Mouse (Mus musculus): ENCODE data around the gene Zfp715.
"Not testable (repeated sequence)": the region's sequence is repeated elsewhere in the genome, so short reads cannot be mapped to it uniquely, and the experiment has no call there.

Gene Zfp715

DNA sequence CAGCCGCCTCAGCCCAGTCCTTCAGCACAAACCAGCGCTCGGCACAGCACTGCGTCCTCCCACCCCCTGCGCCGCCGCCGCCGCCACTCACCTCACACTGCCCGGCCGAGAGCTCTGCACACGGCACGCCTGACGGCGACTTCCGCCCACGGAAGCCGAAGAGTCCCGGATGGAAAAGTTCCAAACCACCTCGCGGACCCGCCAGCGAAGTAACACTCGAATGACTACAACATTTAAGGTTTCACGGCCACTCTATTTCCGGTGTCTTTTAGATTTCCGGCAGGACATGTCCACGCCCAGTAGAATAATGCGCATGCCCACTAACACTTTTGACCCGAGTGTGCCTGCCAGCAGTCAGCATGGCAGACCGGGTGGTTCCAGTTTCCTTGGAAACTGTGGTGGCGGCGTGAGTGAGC, at the start of gene Zfp715:
Gene Zfp715, minus strand, starts transcription at position 282 of the 416 bp plus-strand sequence.
- peak; percentile 84 for DNase-seq

DNA sequence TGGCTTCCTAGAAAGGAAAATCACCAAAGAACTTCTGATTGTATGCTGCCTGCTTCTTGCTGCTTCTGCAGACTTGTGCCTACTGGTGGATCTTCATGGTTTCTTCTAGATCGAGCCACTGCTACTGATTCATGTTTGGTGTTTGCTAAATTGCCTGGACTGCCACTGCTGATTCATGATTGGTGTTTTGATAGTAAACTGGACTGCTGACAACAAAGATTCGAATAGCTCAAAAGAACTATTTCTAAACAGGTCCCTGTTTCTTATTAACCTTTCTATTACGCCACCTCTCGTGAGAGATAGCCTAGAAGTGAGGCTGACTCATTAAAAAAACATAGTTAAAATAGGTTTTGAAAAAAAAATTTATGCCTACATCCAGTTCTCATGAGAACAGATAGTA, 48.9 kb upstream of the Zfp715 start:
- DNase-seq, result no peak

DNA sequence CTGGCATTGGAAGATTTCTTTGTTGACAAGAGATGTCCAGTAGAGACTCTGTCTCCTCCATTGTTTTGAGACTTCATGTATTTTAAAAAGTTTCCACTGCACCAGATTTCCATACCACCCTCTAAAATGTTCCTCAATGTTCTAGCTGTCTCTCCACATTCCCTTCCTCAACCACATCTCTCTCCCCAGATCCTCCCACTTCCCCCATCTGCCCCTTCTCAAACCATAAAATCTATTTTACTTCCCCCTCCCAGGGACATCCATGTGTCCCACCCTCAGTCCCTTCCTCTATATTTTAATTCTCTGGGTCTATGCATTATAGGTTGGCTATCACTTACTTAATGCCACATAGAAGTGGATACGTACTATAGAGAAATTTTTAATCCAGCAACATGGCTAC, 48.3 kb upstream of the Zfp715 start:
- DNase-seq, result no peak

DNA sequence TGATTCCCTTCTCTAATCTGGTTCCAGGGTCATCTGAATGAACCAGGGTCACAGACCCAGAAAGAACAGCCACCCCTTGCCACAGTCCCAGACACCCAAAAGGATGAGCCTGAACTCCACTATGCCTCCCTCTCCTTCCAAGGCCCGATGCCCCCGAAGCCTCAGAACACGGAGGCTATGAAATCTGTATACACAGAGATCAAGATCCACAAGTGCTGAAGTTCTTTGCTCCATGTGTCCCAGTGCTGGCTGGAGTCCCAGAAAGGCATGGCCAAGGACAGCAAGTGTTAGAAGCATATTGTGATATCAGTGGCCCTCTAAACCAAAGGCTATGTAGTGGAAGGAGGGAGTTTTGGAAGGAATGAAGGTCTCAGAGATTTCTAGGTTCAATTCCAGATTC, 45.5 kb upstream of the Zfp715 start:
- no peak for DNase-seq

DNA sequence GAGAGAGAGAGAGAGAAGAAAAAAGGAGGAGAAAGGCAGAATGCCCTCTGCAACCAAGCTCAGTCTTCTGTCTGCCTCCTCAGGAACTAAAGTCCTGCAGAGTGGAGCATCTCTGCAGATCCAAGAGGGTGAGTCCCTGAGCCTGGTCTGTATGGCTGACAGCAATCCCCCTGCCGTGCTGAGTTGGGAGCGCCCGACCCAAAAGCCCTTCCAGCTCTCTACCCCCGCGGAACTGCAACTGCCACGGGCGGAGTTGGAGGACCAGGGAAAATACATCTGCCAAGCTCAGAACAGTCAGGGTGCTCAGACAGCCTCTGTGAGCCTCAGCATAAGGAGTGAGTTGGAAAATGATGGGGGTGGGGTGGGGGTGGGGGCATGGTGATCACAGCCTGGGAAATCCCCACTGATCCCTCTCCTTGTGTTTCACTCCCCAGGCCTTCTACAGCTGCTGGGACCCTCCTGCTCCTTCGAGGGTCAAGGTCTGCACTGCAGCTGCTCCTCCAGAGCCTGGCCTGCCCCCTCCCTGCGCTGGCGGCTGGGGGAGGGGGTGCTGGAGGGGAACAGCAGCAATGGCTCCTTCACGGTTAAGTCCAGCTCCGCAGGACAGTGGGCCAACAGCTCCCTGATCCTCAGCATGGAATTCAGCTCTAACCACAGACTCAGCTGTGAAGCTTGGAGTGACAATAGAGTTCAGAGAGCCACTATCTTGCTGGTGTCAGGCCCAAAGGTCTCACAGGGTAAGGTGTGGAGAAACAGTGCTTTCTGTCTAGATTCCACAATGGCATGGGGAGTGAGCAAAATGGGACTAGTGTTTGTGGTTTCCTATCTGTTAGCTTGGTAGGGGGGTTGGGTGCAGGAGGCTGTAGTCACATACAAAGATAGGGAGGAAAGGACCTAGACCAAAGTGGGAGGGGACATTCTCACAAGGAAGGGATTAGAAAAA, 42.1 kb upstream of the Zfp715 start:
- no peak for DNase-seq

GRCm38 (mm10) chr7:43353758-43354157, 40.7 kb upstream of the Zfp715 start:
- no peak for DNase-seq

- DNase-seq, result no peak
These were observed 40.0 kb upstream of the Zfp715 start for GRCm38 (mm10) chr7:43353118-43353517.

DNA sequence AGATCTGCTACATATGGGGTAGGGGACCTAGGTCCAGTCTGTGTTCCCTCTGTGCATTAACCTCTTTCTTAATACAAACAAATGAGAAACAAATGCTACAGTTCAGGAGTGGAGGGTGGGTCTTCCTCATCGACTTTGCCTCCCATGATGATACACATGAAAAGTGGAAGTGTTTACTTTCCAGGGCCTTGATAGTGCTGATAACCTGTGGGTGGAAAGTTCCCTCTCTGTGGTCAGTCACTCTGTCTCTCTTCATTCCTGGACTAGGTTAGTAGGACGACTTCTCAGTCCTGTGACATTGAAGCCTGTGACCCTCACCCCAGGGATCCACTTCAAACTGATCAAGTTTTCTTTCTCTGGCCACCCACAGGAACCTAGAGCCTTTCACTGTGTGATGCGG, 38.1 kb upstream of the Zfp715 start, which contains the start of gene Siglecf:
Gene Siglecf, plus strand, starts transcription at position 188 of the 400 bp plus-strand sequence.
- DNase-seq, result no peak

DNA sequence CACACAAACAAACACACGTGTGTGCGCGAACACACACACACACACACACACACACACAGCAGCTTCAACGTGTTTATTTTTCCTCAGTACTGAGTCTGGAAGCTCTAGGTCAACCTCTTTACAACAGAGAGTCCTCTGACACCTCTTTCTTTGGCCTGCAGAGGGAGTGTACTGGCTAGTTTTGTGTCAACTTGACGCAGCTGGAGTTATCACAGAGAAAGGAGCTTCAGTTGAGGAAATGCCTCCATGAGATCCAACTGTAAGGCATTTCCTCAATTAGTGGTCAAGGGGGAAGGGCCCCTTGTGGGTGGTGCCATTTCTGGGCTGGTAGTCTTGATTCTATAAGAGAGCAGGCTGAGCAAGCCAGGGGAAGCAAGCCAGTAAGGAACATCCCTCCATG, 36.5 kb upstream of the Zfp715 start:
- DNase-seq, result not testable (repeated sequence)

DNA sequence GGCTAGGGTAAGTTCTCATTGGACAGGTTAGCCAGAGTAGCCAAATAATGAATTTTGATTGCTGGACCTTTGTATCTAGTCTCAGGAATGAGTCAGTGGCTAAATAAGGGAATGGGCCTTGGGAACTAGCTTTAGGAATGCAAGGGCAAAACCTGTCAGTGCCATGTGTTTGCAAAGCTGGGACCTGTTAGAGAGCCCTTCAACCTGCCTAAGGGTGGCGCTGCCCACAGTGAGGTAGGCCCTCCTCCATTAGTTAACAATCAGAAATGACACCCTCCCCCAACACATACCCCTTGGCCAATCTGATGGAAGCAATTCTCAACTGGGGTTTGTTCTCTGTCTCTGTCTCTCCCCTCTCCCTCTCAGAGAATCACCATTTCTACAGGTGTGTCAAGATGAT, 33.5 kb upstream of the Zfp715 start:
- no peak for DNase-seq

- no peak for DNase-seq
These were observed 33.1 kb upstream of the Zfp715 start for GRCm38 (mm10) chr7:43346148-43346547.

- no peak for DNase-seq
These were observed 31.4 kb upstream of the Zfp715 start for GRCm38 (mm10) chr7:43344491-43344890.

DNA sequence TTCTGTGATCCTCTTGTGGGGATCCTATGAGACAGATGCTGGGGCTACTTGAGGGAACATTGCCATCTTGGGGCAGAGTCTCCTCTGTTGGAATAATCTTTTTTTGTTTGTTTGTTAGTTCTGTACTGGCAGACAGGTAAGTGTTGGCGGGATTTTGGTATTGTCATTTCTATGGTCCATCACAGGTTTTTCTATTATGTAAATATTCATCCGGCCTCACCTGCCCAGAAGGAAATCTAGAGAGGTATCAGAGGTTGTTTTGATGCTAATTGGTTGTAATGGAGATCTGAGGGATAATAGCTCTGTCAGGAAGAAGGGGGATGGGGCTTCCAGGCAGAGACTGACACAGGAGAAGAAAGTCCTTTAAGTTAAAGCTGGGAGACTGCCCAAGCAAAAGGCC, 30.9 kb upstream of the Zfp715 start:
- no peak for DNase-seq

DNA sequence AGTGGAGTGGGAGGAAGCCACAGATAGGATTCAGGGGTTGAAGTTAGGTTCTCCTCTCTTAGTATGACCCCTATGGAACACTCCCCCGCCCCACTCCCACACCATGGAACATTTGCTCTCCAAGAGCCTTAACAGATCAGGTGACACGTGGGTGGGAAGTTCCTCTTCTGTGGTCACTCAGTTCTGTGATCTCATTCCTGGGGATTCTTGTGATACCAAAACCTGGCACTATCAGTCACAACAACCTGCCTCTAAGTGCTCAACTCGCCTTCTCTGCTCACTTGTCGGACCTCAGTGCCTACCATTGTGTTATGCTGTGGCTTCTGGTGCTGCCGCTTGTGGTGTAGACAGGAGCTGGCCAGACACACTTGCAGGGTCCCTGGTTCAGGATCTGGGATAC, 30.1 kb upstream of the Zfp715 start:
- DNase-seq, result no peak

- DNase-seq, result no peak
These were observed 27.7 kb upstream of the Zfp715 start for GRCm38 (mm10) chr7:43340771-43341170.

GRCm38 (mm10) chr7:43333899-43334298, 20.8 kb upstream of the Zfp715 start:
- no peak for DNase-seq

DNA sequence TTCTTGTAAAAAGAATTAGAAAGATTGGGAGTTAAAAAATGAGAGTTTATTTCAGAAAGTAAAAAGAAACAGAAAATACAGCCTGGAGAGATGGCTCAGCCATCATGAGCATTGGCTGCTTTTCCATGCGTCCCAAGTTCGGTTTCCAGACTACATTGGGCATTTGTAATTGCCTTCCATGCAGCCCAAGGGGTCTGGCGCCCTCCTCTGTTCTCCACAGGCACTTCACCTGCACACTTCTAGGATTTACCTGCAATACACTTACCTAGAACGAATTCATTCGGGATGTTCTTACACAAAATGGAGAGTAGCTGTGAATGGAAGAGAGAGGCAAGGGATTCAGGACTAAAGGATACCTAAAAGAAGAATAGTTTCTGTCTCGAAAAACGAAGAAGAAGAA, 20.1 kb upstream of the Zfp715 start:
- no peak for DNase-seq

DNA sequence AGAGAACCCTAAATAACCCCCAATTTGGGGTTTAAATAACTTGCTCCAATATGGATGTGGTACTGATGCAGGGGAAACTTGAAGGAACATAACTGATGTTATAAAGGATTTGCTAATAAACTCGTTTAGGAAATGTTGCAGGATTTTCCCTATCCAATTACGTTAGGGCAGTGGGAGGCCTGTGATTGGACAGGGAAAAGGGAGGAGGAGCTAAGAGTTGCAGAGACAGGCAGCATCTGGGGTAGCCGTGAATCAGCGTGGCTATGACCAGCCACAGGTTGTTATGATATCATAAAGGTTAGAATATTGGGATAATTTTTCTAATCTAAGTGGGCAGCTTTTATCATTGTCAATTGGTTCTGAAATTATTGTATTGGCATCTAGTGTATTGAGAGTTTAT, 15.0 kb upstream of the Zfp715 start:
- DNase-seq, result no peak

DNA sequence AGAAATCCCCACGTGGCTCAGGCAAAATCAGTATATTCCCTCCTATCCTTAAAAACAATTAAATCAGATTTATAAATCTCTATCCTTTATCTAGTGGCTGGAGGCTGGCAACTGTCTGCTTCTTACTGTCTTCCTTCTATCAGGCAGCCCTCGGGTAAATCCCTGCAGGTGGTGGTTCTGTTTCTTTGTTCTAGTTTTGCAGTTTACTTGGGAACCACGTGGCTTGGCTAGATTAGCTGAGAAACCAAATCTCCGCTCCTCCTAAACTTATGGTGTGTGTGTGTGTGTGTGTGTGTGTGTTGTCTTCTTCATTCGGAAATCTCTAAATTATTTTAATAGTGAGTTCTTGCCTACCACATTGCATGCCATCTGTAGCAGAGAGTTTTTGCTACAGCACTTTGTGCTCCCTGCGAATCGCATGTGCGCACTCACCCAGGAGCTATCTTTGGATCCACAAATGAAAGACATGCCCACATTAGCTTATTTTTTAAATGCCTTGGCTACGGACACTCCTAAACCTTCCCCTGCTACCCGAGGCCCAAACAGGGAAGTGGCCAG, 13.2 kb upstream of the Zfp715 start:
- DNase-seq, result no peak

- DNase-seq, result no peak
These were observed 595 bp downstream of the Zfp715 start for GRCm38 (mm10) chr7:43312386-43313012.

DNA sequence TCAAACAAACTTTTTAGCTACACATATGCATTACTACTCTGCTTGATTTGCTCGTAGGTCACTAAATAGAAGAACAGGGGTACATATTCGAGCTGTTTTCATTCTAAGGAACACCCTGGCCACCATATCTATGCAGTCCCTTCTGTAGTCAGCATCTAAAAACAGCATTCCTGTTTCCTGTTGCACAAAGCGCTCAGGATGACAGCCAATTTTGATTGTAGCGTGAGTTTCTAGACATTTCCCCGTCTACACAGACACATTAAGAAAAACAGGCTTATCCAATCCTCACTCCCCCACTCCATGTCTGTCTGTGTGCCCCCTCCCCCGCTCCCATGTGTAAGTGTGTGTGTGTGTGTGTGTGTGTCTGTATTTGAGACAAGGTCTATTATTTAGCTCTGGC, 1.5 kb downstream of the Zfp715 start:
- DNase-seq, result no peak

- no peak for DNase-seq
These were observed 4.0 kb downstream of the Zfp715 start for GRCm38 (mm10) chr7:43309069-43309468.

DNA sequence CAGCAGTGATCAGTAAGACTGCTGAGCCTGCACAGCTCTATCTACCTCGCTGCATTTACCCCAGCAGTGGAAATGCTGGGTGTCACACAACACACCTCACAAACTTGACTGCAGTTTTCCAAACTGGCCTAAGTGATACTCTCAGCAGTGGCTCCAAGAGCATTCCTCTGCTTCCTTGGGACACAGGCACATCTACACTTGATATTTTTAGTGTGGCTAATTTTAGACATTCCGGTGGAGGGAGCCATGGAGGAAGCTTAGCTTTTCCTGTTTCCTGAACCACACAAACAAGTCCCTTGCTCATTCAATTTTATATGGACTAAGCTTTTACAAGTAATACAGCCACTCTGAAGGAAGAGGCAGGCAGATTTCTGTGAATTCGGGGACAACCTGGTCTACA, 7.9 kb downstream of the Zfp715 start:
- no peak for DNase-seq

DNA sequence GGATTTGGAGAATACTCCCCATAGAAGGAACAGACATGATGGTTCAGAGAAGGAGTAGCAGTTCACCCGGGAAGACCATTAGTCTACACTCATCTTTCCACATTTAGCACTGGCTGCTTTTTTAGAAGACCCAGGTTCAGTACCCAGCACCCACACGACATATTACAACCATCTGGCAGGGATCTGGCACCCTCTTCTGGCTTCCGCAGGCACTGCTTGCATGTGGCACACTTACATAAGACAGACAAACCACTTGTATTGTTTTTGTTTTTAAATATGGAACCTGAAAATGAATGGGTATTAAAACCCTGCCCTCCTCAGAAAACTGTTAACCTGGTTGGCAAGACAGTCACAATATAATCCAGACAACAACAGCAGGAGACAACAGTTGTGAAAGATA, 21.6 kb downstream of the Zfp715 start:
- DNase-seq, result no peak

All from thymus, postnatal 4 days (tissue).